Mouse (Mus musculus) C2C12 (cell line): ENCODE measurements around the gene Zc3h12a.

Source experiments
- CTCF ChIP-seq: IDR thresholded peaks from one replicate; pipeline ENCODE4 v1.5.1; 2011; ENCODE audit not compliant: control insufficient read depth, insufficient read depth, insufficient read length
- MAX ChIP-seq: IDR thresholded peaks from one replicate; pipeline ENCODE4 v1.6.1; 2011; ENCODE audit warnings: mild to moderate bottlenecking, control low read depth

DNA sequence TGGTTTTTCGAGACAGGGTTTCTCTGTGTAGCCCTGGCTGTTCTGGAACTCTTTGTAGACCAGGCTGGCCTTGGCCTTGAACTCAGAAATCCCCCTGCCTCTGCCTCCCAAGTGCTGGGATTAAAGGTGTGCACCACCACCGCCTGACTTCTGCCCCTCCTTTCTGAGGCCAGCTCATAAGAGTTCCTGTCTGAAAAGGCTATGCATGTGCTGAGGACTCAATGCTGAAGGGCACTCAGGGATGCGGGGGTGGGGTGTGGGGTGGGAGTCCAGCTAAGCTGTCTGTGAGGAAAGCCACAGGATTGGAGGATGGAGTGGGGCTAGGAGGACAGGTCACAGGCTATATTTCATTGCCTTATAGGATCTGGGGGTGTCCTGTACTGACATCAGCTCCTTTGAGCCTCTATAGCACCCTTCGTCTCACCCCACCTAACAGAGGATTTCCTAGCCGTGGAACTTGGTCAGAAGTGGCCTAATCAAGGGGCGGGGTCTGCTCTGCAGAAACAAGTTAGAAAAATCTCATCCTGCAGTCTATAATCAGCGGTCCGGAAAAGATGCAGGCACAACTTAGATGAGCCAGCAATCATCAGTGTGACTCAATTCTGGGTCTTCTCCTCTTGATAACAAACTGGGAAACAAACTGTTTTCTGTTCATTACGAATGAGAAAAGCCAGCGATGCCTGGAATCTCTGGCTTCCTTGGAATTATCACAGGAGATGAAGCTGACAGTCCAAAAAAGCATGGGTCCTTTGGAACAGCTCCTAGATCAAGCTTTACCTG lies 7.6 kb upstream of the Zc3h12a start:
- no peak for TF ChIP-seq CTCF
- TF ChIP-seq MAX, result no peak
